Mouse (Mus musculus) megakaryocyte-erythroid progenitor cell, adult 5-6 weeks (primary cell): ENCODE measurements at regions not wholly inside any gene's neighbourhood (a gene's known extent, or its start where the extent isn't known, plus 50 kb on each side); places are given as distances from the start of the nearest gene placed in this dataset.

Experiments used
- ATAC-seq: replicated peaks from 2 replicates; pipeline ENCODE4 v1.8.0; 2016; ENCODE audit warnings: mild to moderate bottlenecking, inconsistent platforms; ENCODE audit not compliant: severe bottlenecking, poor library complexity, low FRiP score, low TSS enrichment

- ATAC-seq: no peak
Measured at GRCm38 (mm10) chr8:92732229-92732628, 58.1 kb downstream of the Irx6 start.

DNA sequence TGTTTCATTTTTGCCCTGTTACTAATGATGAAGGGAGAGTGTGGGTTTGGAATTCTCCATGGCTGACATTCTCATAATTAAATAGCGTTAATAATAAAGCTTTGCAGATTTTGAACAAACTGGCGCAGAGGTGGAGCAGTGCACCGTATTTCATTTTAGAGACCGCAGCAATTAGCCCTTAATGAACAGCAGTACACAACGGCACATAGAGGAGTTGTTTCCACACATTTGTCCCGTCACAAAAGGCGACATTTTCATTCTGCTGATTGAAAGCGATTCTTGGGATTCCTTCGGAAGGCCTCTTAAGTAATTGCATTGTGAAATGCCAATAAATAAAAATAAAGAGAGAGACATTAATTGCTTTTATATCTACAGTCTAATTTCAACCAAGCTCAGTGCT, 61.6 kb downstream of the Irx6 start:
- ATAC-seq: no peak

- ATAC-seq: no peak
Measured at GRCm38 (mm10) chr8:92738080-92738479, 64.0 kb downstream of the Irx6 start.

DNA sequence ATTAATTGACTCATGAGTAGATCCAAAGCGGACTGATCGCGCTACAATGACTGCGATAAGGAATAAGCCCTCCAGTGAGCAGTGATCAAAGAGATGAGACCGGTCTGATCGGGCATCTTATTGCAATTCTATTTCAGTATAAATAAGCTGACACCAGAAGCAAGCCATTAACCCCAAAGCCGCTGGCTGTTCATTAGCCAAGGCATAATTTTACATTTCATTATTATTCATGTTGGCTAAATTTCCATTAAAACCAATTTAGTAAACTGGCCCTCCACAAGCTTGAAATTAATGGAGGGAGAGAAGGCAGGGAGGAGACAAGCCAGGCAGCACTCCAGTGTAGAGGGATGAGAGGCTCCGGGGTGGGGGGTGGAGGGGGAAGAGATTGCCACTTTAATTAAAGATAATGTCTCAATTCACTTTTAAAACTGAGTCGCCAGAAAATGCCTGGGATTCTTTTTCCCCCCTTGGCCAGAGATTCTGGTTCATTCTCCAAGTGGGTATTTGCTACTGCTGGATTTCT, 66.3 kb downstream of the Irx6 start:
- ATAC-seq: no peak

DNA sequence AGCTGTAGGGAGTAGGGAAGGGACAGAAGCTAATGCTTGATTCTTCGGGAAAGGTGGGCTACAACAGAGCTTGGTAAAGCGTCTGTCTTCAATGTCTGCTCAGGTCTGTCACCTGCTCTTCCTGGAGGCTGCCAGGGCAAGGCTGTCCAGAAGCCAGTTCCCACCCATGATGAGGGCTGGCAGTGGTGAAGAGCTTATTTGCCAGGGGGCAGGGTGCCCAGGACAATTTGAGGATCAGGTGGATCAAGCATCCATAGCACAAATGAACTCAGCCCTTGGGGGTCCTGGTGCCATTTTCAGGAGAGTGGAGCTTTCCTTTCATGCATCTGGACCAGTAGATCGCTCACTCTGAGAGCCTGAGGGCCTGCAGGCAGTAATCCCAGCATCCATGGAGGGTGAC, 67.7 kb downstream of the Irx6 start:
- ATAC-seq: no peak

GRCm38 (mm10) chr8:92743108-92743507, 69.0 kb downstream of the Irx6 start:
- no peak for ATAC-seq

DNA sequence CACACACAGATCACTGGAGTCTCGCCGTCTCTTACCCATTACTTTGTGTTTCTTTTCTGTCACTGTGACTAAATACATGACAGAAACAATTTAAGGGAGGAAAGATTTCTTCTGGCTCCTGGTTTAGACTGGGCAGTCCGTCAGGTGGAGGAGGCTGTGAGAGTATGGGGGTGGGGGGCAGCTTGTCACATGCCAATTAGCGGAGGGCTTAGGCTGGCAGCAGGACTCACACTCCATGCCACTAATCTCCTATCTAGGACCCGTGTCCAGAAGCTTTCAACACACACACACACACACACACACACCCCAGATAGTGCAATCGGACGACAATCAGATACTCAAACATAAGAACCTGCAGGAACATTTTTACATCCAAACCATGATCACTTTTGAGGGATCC, 73.0 kb downstream of the Irx6 start:
- ATAC-seq: no peak

- no peak for ATAC-seq
Measured at GRCm38 (mm10) chr8:92747951-92748350, 73.9 kb downstream of the Irx6 start.

DNA sequence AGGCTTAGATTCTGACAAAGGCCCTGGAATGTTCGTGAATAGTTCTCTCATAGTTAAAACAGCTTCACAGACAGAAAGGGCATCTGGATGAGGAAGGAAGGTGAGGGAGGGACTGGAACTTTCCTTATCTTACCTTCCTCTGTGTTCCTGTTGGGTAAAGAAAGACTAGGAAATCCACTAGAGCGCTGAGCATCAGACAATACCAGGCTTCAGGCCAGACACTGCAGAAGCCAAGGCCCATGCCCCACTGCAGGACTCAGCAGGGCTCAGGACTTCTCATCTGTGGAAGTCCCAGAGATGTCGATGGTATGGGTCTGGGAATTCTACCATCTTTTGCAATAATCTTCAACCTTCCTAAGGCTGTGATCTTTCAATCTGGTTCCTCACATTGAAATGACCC, 67.2 kb upstream of the Mmp2 start:
- ATAC-seq: no peak

GRCm38 (mm10) chr8:92760933-92761332, 66.2 kb upstream of the Mmp2 start:
- ATAC-seq: no peak

GRCm38 (mm10) chr8:92761959-92762600, 65.0 kb upstream of the Mmp2 start:
- ATAC-seq: no peak

DNA sequence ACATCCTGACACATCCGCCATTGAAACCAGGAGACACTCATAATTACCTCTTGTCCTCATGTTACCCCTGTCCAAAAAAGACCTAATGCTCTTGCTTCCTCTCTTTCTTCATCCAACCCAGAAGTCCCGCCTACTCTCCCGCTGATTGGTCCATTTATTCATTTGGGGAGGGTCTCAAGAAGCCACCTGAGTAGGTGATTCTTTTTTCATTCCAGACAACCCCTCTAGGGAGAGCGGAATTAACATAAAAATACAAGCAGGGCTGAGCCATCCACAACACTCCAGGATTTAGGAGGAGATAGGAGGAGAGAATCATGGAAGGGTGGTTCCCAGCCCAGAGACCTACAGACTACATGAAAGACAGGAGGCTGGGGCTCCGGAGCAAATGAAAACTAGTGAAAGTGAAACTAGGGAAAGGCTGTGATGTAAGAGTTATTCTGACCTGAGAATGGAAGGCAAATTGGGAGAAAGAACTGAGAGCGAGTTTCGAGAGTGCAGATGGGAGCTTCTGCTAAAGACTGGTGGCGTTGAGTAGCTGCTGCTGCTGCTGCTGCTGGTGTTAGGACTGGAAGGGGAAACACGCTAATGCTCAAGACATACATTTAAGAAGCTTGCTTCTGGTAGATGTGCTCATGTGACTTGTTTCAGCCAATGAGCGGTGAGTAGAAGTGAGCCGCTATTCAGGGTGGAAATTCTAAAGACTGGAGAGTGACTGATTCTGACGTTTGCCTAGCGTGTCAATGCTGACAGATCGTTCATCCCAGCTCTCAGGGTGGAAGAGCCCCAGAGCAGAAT, 55.0 kb upstream of the Mmp2 start:
- peak; percentile 79 for ATAC-seq

GRCm38 (mm10) chr8:92772826-92773225, 54.3 kb upstream of the Mmp2 start:
- no peak for ATAC-seq

DNA sequence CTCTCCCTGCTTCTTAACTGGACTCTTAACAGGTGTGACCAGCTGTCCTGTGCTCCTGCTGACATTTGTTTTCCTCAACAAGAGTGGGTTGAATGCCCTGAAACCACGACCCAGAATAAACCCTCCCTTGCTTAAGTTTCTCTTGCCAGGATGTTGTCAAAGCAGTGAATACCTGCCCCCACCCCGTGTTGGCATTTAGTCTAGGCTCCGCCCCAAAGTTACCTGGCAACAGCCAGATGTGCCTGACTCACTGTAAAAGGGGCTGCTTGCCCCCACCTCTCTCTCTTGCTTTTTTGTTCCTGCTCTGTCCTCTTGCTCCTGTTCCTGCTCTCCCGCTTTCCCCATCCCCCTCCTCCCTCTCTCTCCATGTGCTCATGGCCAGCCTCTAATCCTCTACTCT, 51.9 kb upstream of the Mmp2 start:
- ATAC-seq: no peak

DNA sequence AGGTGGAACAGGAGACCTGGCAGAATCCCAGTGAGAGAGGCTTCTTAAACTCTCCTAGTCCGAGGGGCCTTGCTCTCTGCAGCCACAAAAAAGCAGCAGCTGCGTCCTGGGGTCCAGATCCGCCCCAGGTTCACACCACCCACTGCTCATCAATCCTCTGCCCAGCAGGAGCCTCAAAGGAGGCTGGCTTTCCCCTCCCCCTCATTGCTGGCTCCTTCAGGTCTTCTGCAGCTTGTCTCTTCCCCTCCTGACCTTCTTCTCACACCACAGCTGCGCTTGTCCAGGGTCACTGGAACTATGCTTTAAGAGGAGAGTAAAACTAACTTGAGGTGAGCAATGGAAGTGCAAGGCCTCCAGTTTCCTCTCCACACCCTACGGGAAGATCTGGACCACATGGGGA, 50.0 kb upstream of the Mmp2 start:
- ATAC-seq: no peak
